Mouse (Mus musculus) right cerebral cortex, postnatal 4 days (tissue): Measurements from ENCODE around the gene Dnajc14.

Experiments used
- DNase-seq: peaks from one replicate; pipeline ENCODE4 v3.0.0-alpha.2; 2022

The Dnajc14 gene

DNA sequence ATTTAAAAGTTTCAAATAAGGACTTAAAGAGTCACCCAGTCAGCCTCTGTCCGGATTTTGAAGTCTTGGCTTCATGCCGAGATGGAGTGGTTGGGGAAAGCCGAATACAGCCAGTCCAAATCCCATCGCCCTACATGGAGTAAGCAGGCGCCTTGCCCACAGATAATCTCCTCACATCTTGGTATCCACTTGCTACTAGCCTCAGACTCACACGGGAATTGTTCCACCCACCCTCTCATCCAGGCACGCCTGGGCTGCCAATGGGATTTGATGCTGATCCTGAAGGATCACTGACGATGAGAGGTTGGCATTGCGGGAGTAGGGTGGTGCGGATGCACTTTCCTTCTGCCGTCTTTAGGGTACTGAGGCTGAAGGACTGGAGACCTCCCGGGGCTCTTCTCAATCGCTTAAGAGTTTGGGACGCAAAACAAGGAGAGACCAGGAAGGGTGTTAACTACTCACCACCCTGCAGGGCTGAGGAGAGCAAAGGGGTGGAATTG, at the start of gene Dnajc14:
Gene Dnajc14 (plus strand): TSS at position 292 of the 500 bp plus-strand sequence.
- DNase-seq: peak; percentile 66

DNA sequence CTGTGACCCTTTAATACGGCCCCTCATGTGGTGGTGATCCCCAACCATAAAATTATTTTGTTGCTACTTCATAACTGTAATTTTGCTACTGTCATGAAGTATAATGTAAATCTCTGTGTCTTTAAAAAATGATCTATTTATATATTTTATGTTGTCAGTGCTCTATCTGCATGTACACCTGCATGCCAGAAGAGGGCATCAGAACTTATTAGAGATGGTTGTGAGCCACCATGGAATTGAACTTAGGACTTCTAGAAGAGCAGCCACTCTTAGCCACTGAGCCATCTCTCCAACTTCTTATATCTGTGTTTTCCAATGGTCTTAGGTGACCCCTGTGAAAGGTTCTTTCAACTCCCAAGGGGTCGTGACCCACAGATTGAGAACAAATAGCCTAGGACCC, 31.0 kb upstream of the Dnajc14 start:
- no peak for DNase-seq

DNA sequence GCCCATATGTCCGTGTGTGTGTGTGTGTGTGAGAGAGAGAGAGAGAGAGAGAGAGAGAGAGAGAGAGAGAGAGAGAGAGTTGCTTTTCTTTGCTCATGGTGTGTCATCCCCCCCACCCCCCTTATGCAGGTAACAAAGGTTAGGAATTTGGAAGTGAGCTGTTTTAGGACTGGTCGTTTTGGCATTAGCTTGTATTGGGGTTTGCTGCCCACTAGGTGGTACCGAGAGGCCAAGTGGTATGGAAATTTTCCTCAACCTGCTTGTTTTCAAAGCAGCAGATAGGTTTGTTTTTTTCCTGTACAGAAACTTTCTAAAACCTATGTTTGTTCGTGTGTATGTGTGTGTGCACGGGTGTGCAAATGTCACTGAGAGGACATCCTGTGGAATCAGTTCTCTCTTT, 30.2 kb upstream of the Dnajc14 start:
- no peak for DNase-seq

DNA sequence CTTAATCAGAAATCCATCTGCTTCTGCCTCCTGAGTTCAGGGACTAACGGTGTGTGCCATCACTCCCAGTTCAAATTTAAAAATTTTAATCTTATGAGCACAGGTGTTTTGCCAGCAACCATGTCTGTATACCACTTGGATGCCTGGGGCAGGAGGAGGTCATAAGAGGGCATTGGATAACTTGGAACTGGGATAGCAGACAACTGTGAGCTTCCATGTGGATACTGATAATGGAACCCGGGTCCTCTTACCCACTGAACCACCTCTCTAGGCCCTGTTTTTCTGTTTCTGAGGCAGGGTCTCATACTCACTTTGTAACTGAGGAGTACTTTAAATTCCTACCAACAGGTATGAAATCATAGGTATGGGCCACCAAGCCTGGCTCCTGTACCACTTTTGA, 25.4 kb upstream of the Dnajc14 start:
- no peak for DNase-seq

DNA sequence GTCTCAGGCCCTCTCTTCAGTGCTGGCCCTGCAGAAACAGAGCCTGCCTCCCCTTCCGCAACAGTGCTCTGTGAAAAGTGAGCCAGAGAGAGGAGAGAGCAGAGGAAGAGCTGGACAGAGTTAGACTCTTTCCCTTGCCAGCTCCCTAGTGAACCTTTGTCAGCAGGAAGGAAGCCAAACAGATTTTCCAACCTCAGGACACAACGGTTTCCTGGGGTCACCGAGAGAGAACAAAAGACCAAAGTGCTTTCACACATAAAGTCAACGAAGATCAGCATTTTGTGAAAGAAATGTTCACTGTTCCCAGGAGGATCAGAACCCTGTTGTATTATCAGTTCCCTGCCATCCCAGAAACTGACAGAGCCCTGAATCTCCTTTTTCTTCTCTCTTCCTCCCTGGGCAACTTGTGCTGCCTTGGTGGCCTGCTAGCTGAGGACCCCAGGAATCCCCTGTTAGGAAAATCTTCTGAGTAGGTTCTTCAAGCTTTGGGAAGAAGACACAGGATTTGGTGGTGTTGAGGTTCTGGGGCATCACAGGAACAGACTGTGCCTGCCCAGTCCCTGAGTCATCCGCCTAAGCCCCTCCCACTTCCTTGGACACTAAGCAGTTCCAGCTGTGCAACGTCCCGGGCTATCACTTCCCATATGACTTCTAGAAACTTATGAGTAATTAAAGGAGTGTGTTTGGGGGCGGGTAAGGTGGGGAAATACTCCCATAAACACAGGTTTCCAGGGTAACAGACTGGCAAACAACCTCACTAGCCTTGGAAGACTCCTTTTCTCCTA, 24.7 kb upstream of the Dnajc14 start:
- no peak for DNase-seq

DNA sequence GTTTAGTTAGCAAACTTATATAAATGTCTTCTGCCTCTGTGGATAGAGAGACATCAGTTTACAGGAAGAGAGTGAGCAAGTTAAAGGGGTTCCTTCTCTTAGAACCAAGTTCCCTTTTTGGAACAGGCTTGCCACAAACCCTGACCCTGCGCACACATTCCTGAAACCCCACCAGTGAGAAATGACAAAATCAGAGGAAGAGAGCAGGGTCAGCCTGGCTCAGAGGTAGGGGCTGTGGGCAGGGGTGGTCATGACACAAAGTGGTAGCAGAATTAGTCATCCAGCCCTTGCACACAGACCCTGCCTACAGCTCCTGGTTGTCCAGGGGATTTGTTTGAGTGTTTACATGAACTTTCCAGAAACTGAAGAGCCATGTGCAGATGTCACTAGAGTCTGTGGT, 23.7 kb upstream of the Dnajc14 start:
- DNase-seq: no peak

DNA sequence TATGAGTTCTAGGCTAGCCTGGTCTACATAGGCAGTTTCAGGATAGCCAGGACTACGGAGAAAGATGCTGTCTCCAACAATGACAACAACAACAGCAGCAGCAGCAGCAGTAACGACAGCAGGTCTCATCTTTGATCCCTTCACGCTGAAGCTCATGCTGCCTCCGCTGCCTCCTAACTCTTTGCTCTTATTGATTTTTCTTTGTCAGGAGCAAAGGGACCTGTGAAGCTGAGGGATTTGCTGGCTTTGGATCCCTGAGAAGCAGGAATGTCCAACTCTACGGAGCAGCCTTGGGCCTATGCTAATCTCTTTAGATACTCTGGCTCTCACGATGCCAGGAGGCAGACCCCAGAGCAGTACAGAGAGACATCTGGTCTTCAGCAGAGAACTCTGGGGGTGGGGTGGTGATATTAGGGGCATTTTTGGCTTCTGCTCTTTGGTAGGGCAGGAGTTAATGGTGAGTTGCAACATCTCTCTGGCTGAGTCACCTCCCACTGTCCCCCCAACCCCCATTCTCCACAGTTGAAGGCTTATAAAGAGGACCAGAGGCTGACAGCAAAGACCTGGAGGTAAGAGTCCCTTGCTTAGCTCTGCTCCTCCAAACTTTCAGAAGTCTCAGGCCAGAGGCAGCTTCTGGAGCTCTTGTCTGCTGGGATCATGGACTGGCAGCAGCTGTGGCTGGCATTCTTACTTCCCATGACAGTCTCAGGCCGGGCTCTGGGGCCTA, 13.3 kb upstream of the Dnajc14 start, which contains the start of gene Mmp19:
Gene Mmp19 (plus strand): TSS at position 513 of the 727 bp plus-strand sequence.
- DNase-seq: no peak

DNA sequence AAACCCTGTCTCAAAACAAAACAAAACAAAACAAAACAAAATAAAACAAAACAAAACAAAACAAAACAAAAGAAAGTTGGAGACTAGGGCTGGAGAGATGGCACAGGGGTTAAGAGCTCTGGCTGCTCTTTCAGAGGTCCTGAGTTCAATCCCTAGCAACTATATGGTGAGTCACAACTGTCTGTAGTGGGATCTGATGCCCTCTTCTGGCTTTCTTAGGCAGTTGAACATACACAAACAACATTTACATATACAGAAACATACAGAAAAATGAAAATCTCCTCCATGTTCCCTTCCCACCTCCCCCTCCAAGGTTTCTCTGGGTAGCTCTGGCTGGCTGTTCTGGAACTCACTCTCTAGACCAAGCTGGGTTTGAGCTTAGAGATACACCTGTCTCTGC, 11.8 kb upstream of the Dnajc14 start:
- no peak for DNase-seq

DNA sequence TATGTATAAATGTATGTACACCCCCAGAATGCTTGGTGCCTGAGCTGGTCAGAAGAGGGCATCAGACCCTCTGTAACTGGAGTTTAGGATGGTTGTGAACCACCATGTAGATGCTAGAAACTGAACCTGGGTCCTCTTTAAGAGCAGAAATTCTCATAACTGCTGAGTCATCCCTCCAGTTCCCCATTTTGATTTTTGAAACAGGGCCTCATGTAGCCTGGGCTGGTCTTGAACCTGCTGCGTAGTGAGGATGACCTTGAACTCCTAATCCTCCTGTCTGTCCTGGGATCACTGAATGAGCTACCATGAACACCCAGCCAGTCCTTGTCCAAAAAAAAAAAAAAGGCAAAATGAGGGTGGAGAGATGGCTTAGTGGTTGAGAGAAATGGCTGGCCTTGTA, 10.6 kb upstream of the Dnajc14 start:
- no peak for DNase-seq

DNA sequence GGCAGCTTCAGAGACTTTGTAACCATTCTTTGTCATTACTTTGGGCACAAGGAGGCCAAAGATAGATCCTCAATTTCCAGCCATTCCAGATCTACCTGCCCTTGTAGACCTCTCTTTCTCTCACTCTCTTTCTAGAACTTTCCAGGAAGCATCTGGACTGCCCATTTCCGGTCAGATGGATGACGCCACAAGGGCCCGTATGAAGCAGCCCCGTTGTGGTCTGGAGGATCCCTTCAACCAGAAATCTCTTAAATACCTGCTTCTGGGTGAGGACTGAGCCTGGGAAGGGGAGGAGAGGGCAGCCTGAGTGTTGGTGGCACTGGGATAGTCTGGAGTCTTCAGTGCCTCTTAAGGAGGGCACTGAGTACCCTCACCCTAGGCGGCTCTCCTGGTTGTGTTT, 9.5 kb upstream of the Dnajc14 start:
- DNase-seq: no peak

DNA sequence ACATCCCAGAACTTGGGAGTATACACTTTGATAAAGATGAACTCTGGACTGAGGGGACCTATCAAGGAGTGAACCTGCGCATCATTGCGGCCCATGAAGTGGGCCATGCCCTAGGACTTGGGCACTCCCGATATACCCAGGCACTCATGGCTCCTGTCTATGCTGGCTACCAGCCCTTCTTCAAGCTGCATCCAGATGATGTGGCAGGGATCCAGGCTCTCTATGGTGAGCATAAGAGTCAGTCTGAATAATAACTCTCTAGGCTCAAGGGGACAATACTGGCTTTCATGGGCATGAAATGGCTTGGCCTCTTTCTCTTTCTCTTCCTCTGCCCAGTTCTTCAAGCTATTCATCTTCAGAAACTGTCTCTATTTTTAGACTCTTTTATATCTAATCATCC, 8.3 kb upstream of the Dnajc14 start:
- no peak for DNase-seq

DNA sequence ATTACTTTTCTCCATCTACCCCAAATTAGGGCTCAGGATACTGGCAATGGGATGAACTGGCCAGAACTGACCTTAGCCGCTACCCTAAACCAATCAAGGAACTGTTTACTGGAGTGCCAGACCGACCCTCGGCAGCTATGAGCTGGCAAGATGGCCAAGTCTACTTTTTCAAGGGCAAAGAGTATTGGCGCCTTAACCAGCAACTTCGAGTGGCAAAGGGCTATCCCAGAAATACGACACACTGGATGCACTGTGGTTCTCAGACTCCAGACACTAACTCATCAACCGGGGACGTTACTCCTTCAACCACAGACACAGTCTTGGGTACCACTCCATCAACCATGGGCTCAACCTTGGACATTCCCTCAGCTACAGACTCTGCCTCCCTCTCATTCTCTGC, 5.2 kb upstream of the Dnajc14 start:
- no peak for DNase-seq

DNA sequence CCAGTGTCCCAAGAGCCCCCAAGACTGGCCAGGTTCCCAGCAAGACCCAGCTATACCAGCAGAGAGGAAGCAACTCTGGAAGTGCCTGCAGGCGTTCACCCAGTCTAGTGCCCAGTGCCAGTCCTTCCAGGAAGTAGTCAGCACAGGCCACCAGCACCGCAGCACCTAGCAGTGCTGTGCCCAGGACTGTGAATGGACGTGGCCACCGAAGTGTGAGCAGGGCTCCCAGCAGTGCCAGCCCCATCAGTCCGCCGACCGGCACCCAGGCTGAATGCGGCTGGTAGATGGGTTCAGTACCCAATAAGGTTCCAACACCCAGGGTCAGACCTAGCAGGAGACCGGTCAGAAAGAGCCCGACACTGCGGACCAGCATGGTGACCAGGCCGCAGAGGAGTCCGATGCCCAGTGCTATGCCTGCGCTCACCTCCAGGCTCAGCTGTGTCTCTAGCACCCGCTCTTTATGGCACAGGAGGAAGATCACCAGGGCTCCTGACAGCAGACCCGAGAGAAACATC, 1.8 kb upstream of the Dnajc14 start:
- no peak for DNase-seq

DNA sequence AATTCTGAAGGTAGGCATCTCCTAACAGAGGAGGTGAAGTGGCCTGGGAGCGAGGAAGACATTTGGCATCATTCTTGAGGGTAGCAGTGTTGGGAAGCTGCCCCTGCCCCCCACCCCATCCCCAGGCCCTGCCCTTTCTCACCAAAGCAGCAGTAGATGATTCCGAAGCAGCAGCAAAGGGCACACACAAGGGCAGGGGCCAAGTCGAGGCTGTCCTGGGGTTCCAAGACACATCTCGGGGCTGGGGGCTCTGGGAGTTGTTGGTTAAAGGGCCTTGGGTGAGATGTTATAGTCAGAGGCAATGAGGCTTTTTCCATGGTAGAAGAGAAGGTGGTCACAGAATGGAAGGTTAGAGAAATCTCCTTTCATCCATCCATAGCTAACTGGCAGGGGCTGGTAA, 906 bp upstream of the Dnajc14 start:
- no peak for DNase-seq

DNA sequence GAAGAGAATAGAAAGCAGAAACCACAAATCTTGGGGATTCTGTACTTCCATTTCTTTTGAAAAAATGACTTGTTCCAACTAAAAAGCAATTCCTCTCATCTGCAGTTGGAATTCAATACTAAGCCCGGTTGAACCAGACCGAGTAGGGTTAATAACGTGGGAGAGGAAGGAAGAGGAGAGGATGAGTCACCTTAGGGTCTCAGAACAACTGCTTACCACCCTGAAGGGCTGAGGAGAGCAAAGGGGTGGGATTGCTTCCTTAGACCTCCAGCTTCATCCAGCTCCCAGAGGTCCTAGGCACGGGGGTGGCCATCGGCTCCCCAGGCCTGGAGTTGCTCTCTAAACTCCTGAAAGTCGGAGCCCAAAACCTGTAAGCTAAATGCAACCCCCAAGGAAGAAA, 501 bp upstream of the Dnajc14 start:
- DNase-seq: no peak

DNA sequence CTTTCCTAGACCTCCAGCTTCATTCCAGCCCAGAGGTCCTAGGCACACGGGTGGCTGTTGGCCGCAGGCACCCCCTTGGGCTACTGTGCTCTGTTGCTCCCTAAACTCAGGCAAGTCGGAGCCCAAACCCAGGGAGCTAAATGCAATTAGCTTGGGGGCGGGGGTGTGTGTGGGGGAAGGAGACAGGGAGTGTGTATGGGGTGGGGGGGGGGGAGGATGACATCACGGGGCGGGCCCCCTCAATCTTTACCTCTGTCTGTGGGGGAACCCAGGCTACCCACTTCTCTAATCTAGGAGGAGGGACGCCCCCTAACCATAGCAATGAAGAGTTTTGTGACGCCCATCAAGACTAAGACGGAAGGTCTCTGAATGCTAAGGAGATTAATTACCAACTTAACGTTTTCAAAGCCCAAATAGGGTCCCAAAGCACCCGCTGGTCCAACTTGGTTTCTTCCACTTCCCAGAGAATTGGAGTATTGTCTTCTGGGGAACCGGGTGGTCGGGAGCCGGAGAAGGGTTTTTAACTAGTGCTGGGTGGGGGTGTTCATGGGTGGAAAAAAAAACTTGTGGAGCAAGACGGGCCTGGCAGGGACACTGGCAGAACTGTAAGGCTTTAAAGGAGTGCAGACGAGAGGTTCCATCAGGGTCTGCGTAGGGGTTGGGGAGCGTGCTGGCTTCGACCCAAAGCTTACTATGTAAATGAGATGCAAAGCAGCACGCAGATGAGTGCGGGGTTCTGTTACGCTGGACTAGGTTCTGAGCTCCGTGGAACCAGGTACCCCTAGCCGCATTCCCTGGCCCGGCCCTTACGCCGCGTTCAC, 619 bp downstream of the Dnajc14 start, which contains the start of gene Tmem198b:
Gene Tmem198b (minus strand): TSS at position 100 of the 821 bp plus-strand sequence.
- peak; percentile 72 for DNase-seq

DNA sequence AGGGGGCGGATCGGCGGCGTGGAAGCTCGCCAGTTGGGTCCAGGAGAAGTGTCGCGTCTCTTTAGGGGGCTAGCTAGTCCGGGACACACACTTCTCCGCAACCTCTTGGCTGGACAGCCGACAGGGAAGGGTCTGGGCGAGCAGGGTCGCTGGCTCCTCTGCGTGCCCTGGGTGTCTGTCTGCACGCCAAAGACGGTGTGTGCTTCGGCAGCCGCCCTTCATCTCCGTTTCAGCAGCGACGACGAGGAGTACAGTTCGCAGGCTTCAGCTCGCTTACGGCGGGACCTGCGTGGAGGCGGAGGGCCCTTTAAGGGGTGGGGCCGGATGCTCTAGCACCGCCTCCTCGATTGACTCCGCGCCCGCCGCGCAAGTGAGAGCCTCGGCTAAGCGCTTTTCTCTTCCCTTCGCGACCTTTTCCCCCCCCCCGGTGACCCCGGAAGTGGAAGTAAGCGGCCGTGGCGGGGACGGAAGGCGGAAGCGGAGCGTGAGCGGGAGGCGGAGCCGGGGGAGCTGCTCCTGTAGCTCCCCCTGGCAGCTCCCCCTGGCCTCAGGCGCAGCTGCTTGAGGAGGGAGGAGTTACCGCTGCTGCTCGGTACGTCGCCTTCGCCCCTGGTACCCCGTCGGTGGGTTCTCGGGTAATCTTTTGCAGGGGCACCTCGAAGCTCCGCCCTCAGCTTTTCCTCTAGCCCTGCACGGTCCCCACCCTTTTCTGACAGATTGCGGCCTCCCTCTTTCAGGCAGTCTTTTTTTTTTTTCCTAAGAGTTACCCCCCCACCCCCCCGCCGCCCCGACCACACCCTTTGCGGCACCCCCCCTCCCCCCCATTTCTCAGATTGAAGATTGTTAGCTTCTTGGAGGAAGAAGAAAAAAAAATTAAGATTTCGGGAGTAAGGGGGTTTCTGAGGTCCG, 1.5 kb downstream of the Dnajc14 start:
- peak; percentile 96 for DNase-seq

DNA sequence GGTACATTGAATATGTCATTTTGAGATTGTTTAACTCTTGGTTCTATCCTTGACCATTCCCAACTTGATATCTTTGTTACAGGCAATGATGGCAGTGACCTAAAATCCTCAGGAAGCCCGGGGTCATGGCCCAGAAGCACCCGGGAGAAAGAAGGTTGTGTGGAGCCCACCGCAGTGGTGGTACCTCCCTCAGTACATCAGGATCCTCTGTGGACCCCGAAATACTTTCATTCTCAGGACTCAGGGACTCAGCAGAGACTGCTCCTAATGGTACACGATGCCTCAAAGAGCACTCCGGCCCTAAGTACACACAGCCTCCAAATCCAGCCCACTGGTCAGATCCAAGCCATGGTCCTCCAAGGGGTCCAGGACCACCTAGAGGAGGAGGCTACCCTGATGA, 2.2 kb downstream of the Dnajc14 start:
- DNase-seq: no peak

DNA sequence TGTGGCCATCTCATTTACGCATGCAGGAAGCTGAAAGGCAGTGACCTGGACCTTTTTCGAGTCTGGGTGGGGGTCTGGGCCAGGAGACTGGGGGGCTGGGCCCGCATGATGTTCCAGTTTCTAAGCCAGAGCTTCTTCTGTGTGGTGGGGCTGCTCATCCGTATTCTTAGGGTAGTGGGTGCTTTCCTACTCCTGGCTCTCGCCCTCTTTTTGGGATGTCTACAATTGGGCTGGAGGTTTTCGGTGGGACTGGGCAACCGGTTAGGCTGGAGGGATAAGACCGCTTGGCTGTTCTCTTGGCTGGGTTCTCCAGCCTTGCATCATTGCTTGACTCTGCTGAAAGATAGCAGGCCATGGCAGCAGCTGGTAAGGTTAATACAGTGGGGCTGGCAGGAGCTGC, 3.2 kb downstream of the Dnajc14 start:
- DNase-seq: no peak

DNA sequence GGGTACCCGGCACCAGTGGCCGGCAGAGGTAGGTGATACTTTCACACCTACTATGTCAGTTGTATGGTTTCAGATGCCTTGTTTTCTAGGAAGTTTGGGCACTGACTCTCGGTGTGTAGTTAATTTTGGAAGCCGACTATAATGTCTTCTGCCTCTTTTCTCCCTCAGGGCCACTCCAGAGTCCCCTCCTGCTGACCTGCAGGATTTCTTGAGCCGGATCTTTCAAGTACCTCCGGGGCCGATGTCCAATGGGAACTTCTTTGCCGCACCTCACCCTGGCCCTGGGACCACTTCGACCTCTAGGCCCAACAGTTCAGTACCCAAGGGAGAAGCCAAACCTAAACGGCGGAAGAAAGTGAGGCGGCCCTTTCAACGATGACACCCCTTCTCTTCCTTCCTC, 13.2 kb downstream of the Dnajc14 start, which contains the start of gene Sarnp:
Gene Sarnp (plus strand): TSS at position 301 of the 400 bp plus-strand sequence.
- no peak for DNase-seq

DNA sequence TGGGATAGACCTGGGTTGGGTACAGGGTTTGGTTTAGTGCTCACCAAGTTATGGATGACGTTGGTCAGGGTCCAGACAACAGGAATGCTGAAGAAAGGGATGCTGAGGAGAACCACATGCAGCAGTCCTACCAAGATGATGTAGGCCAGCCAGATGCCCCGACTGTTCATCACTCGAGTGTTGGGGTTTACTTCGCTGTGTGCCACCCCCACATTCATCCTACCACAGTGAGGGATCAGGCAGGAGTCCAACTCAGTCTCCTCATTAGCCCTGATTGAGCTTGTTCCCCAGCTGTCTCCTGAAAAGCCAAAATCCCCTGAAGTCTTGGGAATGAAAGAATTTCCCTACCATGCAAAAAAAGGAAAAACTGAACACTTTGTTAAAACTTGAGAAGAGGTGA, 16.4 kb downstream of the Dnajc14 start:
- no peak for DNase-seq
